In genomic region chr1:179981680-179982079, GRCm38 (mm10) we compare ENCODE assay signal across 22 mouse cellular contexts.
"Had no signal": no experiment of that assay in that cellular context is flagged by ENCODE, and none has a peak within 500 bp of the region (broad histone marks: within the 10 kb centered on the region; RNA-seq: fewer than 3 reads in every experiment).

No protein-coding gene starts in this region.

- H3K4me3 ChIP-seq: intestine, embryonic 15.5 days; limb, embryonic 12.5 days; limb, embryonic 15.5 days; midbrain, embryonic 10.5 days; midbrain, embryonic 13.5 days; myocyte; neural tube, embryonic 13.5 days had no signal

- H3K9ac ChIP-seq: intestine, embryonic 15.5 days; limb, embryonic 12.5 days; limb, embryonic 15.5 days; lung, embryonic 14.5 days; midbrain, embryonic 13.5 days; neural tube, embryonic 13.5 days had no signal

- H3K4me1 ChIP-seq: intestine, embryonic 15.5 days; midbrain, embryonic 10.5 days; midbrain, embryonic 13.5 days; neural tube, embryonic 13.5 days had no signal

- H3K4me2 ChIP-seq: intestine, embryonic 15.5 days; limb, embryonic 12.5 days; limb, embryonic 15.5 days; lung, embryonic 14.5 days; midbrain, embryonic 13.5 days; neural tube, embryonic 13.5 days had no signal

- H3K36me3 ChIP-seq: intestine, embryonic 15.5 days had no signal

- ATAC-seq: intestine, embryonic 15.5 days; lung, postnatal 0 days; midbrain, embryonic 13.5 days; midbrain, embryonic 16.5 days had no signal

- H3K27me3 ChIP-seq: intestine, embryonic 15.5 days; limb, embryonic 12.5 days; limb, embryonic 15.5 days; midbrain, embryonic 13.5 days; neural tube, embryonic 13.5 days had no signal

- H3K27ac ChIP-seq: intestine, embryonic 15.5 days; limb, embryonic 12.5 days; limb, embryonic 15.5 days; macrophage; midbrain, embryonic 10.5 days; midbrain, embryonic 13.5 days; neural tube, embryonic 13.5 days; stomach, postnatal 0 days had no signal

- DNase-seq: kidney, adult 11 months; kidney, adult 9 months; kidney, postnatal 14 days; kidney, postnatal 4 days; left cerebral cortex, postnatal 4 days; lung, embryonic 14.5 days; retina, postnatal 1 day; right cerebral cortex, postnatal 25 days; thymus, adult 2 months; thymus, postnatal 14 days; thymus, postnatal 4 days had no signal

- H3K9me3 ChIP-seq: intestine, embryonic 15.5 days; limb, embryonic 15.5 days had no signal
